Mouse (Mus musculus) macrophage (primary cell): ENCODE measurements around the gene Mrgprd. TPM values are rescaled to one million over a fixed set of nuclear protein-coding genes. Genes with fewer than 3 reads are reported as not detected.

Source experiments
- polyA plus RNA-seq: library from polyadenylated mRNA; stranded (reverse); fragments of 250-400 nt; gene quantifications from 3 replicates; pipeline ENCODE4 v1.2.4, GENCODE M21; 2018; ENCODE audit warnings: inconsistent platforms

The Mrgprd gene
- polyA plus RNA-seq, 1 experiment from 2014 or later, result not detected

Other genes starting within 250 kb of the Mrgprd start
- 2.7 TPM in 1 of 3 replicates, not detected in the others for gene 1810010D01Rik, start 106.7 kb upstream of the Mrgprd start, polyA plus RNA-seq
- gene Tpcn2, start 30.8 kb upstream of the Mrgprd start, polyA plus RNA-seq, result 46.5 to 54.5 TPM (median 52.0 TPM) in 3 replicates
- gene Mrgprf, start 14.0 kb upstream of the Mrgprd start, polyA plus RNA-seq, result not detected in 3 replicates